Mouse (Mus musculus) G1E (cell line): ENCODE measurements around the gene Nt5dc1.

Experiments
- CTCF ChIP-seq: IDR thresholded peaks from 2 replicates; pipeline ENCODE4 v1.5.1; 2012; ENCODE audit warnings: low read depth, low read length, inconsistent platforms, mixed read lengths
- GATA1 ChIP-seq: IDR thresholded peaks from 2 replicates; pipeline ENCODE4 v1.6.1; 2012; ENCODE audit warnings: borderline replicate concordance, low read length, inconsistent platforms, mixed read lengths
- GATA2 ChIP-seq: IDR thresholded peaks from 2 replicates; pipeline ENCODE4 v1.6.1; 2012; ENCODE audit warnings: low read depth, low read length, inconsistent platforms, borderline replicate concordance
- POLR2AphosphoS5 ChIP-seq: IDR thresholded peaks from 2 replicates; pipeline ENCODE4 v1.6.1; 2012; ENCODE audit warnings: low read depth, low read length, inconsistent platforms; ENCODE audit not compliant: insufficient replicate concordance
- TAL1 ChIP-seq: conservative IDR thresholded peaks from 2 replicates; pipeline ENCODE4 v1.6.1; 2012; ENCODE audit warnings: low read depth, low read length, inconsistent platforms, mixed read lengths

- no peak for TF ChIP-seq CTCF
- TF ChIP-seq GATA2: no peak
- no peak for TF ChIP-seq GATA1
- no peak for TF ChIP-seq TAL1
- no peak for TF ChIP-seq POLR2AphosphoS5
Measured at GRCm38 (mm10) chr10:34238536-34238935, 179.8 kb downstream of the Nt5dc1 start.
